Mouse (Mus musculus): ENCODE measurements around the gene Inka1.

DNA sequence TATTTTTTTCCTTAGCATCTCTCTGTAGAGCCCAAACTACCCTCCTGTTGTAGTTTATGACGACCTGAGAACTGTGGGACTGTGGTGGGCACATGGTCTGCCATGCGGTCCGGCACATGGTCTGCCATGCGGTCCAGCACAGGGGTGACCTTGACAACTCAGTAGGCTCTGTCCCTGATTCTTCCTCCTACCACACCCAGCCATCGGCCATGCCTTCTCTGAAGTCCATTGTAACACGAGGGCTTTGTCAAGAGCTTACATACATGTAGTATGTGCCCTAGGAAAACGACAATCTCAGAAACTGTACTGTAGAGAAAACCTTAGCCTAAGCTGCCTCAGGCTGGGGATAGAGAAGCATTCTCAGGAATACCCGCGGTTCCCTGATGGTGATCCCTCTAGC, 21.0 kb downstream of the Inka1 start:
- TF ChIP-seq EP300 (optimal IDR thresholded peaks at IDR 0.05) (no peak), CTCF (IDR thresholded peaks at IDR 0.05; ENCODE audit: low read depth) (no peak)
